Mouse (Mus musculus) layer of hippocampus, postnatal 14 days (tissue): ENCODE measurements around the gene Mlip. TPM values are rescaled to one million over a fixed set of nuclear protein-coding genes. Genes with fewer than 3 reads are reported as not detected.
"Not testable (repeated sequence)": the region's sequence is repeated elsewhere in the genome, so short reads cannot be mapped to it uniquely, and the experiment has no call there.

ENCODE experiments used
- DNase-seq, 2 experiments: peaks; one replicate each; pipeline ENCODE4 v3.0.0; 2021 to 2022; ENCODE audit warnings: low spot score in 2 of 2, mixed read lengths in 1 of 2
- total RNA-seq, 2 experiments: library from RNA; stranded (reverse); gene quantifications; 2 replicates each; pipeline ENCODE4 v1.2.3; 2021

The Mlip gene
- total RNA-seq, 2 experiments from 2014 or later, result 41.6 to 54.9 TPM

DNA sequence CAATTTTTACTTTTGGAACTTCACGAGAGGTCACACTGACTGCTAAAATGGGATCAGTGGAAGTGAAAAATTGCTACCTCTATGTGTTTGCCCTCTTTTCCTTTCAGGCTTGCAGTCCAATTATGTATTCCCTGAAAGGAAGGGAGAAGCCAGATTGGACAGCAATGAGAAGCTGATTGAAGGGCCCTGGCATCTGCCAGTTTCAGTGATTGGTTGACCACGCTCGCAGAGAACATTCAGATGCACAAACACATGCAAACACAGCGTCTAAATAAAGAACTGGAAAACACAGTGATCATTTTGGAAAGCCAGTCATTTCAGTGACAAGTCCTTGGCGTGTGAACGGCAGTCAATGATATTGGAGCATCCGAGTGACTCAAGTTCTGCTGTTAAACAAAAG is 100.6 kb downstream of the Mlip start:
- DNase-seq, result peak; percentile 66 to 85

DNA sequence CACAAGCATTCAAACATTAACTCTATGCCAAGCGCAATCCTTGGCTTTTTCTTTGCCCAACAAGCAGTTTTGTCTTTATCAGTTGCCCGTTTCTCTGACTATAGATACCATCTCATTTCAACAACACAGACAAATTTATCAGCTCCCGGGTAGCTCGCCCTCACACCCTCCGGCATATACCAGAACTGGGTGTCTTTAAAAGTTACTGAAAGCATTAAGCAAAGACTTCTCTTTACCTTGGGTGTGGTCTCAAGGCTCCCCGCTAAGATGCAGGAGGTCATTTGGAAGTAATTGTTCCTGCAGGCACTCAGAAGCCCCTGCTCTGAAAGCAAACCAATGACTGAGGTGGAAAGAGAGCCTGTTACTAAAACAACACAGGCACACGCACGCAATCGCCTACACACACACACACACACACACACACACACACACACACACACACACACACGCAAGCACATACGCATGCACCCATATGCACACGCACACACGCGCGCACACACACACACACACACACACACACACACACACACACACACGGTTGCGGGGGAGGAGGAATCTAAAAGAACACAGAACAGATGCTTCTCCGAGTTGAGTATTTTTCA is 101.2 kb downstream of the Mlip start:
- DNase-seq, result peak; percentile 52 to 58

DNA sequence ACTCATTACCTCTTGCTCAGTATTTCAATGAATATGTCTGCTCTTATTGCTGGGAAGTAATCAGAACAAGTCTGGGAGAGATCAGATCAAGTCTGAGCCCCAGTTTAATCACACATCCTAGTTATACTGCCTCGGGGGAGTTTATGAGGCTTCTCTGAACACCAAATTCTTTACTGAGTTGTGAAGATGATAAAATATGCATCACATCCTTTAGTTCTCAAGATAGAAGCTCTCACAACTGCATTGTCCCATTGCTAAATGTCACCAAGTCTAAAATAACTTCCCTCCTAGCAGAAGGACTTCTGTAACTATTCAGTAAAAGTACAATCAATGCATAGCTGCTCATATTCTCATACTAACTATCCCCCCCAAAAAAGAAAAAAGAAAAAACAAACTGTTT is 154.5 kb downstream of the Mlip start:
- DNase-seq, result no peak

DNA sequence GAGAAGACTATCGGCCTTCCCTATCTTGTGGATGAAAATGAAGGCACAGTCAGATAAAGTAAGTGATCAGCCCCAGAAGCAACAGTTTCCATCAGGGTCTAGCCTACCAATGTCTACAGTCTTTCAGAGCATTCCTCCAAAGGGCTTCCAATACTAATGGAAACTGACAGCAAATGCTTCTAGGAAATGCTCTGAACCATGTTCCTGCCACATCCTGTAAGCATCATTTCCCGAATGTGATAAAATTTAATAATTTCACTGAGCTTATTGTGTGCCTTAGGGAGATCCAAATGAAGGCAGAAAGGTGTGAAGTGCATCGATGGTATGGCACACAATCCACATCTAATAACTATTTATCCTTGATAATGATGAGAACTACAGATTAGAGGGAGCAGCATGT is 173.3 kb downstream of the Mlip start:
- DNase-seq, result no peak

DNA sequence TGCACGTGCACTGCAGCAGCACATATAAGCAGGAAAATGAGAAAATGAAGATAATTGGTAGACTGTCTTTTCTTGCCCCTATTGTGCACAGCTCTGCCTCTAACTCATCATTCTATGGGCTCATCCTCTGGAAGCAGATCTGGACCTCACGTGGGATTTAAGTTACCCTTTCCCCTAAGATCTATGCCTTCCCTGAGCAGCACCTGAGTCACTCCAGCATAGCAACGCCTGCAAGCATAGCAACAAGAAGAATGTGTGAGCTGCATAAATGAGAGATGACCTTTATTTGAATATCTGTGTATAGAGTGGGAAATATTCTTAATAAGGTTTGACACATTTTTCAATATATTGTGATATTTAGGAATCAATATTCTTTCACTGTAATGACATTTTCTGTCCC is 176.9 kb downstream of the Mlip start:
- no peak for DNase-seq

DNA sequence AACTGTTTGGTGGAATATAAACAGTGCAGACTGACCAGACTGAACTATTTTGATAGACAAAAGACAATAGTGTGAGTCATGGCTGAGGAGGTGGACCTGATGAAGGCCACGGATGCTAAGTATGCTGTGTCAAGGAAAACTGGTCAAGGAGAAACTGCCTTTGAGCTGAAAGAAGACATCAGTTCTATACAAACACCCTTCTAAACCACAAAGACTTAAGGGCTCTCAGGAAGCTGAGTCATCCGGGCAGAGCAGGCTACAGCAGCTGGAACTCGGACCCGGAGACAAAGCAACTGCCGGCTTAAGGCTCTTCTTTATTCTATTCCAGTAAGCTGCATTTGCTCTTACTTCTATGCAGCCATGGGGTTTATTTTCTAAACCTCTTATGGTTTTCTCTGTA is 180.7 kb downstream of the Mlip start:
- DNase-seq, result no peak

DNA sequence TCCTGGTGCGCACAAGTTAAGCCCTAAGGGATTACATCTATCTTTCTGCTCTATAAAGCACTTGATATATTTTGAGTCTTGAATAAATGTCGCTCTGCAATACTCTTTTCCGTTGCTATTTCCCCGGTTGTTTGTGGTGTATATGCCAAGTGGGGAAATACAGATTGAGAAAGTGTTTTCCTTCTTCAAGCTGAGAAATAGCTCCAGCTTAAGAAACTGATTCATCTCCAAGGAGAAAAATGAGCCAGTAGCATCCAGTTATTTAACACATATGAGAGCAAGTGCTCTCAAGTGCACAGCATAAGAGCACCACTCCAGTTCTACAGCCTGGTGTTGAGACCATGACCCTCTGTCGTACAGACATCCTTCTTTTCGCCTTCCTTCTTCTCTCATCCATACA is 186.9 kb downstream of the Mlip start:
- peak in 1 of 2 experiments; percentile 12 for DNase-seq

DNA sequence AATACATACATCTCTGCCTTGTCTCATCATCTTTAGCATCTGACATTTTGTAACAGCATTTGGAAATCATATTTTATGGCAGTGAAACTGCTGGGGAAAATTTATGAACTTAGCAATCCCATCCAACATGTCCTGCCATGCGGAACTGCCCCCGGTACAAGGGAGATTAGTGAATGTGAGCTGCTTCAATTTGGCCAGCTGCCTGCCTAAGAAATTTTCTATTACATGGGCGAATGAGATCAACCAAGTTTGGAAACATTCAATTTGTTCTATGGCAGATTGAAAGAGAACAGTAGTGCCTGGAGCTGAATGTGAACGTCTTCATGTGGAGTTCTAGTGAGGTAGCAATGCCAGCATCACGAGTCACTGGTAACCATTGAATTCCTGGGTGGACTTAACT is 191.0 kb downstream of the Mlip start:
- no peak for DNase-seq

DNA sequence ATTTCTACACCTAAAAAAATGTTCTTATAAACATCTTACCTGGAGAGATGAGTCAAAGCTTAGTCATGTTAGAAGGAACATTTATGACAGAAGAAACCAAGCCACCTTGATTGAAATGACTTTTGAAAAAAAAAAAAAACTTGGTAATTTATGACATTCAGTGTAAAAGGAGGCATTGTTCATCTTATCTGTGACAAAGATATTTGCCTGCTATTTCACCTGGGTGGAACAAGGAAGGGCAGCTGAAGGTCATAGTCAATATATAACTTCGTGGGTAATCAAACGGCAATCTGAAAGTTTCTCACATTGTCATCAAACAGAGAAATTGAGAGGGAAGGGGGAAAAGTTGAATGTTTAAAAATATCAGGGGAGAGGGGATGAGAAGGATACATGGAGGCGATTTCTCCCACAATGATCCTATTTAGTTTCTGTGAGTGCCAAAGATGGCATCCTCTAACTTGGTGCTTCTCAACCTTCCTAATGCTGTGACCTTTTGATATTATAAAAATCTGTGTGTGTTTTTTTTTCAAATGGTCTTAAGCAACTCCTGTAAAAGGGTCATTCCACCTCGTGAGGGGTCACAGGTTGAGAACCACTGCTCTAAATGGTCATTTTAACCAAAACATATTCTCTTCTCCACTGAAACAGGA is 192.4 kb downstream of the Mlip start:
- DNase-seq, result no peak

DNA sequence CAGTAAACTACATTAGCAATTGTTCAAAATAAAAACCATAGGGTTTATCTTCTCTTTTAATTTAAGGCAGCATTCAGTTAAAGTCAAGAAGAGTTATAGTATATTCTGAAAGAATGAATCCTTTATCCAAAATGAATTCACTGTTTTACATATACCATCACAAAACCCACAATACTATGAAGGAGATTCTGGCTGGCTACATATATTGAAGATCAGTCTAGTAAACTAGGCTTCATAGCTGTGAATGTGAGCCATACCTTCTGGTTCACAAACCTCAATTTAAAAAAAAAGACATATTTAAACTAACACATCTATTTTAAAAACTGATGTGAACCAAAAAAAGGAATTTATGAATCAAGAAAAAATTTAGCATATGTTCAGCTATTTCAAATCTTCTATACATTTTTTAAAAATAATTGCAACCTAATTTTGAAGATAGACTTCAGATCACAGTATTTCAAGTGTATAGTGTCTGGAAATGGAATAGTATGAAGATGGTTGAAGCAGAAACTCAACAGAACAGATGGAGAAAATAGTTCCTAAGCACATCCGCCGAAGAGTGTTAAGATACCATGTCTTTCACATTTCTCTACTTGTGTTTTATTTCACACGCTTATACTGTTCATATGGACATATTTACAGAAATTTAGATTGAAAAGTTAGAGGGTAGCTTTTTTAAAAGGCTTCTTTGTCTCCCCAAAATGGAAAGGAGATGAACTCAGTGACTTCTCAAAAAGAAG is 204.1 kb downstream of the Mlip start:
- no peak for DNase-seq

DNA sequence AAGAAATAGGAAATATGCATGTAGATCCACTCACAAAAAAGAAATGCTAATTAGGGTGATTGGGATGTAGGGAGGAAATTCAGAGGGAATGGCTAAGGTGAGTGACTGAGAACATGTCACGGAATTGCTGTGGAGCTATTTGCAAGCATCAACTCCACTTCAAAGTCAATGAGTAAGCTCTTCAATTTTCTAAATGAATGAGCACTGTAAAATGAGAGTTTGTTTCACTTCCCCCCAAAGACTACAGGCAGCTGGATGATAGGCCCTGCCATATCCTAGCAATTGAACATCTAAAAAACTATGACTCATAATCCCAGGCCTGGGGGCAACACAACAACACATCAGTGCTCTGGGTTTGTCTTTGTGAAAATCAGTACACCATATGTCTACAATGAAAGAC is 233.0 kb downstream of the Mlip start:
- DNase-seq, result no peak

DNA sequence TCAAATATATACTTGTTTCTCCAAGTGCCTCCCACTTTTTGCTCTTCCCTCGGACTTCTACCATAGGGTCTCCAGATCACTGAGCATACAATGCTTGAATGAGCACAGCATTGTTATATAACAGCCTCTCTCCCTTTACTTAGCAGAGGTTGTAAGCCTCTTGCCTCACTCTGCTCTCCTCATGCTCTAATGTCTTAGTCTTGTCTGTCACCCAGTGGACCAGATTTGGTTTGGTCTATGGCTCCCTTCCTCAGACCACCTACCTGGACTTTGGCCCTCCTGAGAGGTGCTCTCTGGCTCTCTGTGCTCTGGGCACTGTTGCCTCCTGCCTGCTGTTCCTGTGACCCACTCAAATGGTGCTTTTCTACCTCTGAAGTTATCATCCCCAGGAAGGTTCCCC is 255.9 kb downstream of the Mlip start:
- no peak for DNase-seq

DNA sequence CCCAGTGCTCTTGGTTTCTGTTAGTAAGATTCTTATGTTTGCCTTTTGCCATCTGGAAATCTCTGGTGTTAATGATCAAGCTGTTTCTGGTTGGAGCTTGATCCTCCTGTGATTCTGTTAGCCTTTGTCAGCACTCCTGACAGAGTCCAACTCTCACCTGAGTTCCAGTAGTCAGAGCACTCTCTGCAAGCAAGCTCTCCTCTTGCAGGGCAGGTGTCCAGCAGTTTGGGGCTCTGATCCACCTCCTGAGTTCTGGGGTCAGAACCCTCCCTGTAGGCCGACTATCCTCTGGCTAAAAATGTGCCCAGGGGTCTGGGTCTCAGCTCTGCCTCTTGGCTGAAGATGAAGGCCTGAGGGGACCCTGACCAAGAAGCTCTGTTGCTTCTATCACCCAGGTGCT is 269.5 kb downstream of the Mlip start:
- DNase-seq, result not testable (repeated sequence)

DNA sequence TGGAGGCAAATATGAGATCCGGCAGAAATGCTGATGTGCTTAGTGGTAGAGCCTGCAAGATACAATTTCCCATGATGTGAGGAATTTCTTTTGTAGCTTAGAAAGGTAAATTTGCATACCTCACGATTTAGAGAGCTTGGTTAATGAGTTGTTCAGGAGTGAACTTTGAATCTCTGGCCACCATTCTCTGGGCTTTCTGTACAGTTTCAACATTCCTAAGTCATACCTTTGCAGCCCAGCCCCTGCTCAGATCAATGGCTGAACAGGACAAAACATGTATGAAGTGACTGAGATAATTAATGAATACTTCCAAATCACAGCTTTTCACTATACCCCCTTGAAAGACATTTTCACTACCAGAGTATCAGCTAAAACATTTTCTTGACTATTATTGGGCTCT is 281.1 kb downstream of the Mlip start:
- no peak for DNase-seq

DNA sequence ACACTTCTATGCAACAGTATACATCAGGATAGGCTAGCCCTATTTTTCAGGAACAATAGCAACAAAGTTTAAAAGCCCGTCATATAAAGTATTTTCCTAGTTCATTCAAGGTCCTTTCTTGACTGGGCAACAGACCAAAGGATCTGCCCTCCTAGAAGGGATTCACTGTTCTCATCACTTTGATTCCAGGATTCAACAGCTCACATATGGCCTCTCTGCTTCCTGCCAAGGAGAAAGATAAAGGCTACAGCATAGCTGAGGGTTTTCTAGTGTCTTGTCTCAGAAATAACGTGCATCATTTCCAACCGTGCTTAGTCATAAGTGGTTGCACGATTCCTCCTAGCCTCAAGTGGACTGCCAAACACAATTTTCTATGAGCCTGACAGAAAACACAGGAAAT is 296.2 kb downstream of the Mlip start:
- DNase-seq, result no peak

DNA sequence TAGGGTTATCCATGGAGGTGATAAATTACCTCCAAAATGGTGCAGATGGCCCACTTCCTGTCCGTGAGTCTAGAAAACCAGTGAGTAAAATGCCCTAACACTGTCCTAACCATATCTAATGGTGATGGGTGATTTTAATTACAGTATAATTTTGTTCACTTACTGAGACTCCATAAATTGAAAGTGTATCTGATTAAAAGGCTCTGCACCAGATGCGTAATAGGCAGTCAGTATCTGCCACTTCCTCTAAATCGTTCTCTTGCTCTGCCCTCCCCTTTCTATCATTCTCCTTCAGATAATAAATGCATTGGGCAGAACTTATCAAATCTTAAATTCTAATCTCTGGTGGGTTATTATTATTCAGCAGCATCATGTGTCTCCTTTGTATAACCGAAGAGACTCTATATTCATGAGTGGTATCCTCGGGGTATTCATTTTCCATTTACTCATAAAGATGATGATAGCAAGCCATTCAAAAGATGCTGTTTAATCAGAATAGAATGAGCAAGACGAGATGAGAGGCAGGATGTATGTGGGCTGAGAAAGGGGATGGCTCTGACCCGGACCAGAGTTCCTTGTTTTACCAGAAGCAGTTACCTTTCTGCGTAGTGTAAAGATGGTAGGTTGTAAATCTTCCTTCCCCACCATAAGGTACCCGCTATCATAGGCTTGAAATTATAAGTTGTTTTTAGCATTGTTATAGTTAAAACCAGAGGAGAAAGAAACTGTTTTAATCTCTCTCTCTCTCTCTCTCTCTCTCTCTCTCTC is 298.2 kb downstream of the Mlip start:
- no peak for DNase-seq

Other genes starting within 250 kb of the Mlip start
- gene Lrrc1, start 191.9 kb upstream of the Mlip start, total RNA-seq, result 1 to 10 TPM; 7.3 to 7.8 TPM